Mouse (Mus musculus) right cerebral cortex, postnatal 10 days (tissue): ENCODE results near the gene Vmn2r78.
"Not testable (repeated sequence)": the region's sequence is repeated elsewhere in the genome, so short reads cannot be mapped to it uniquely, and the experiment has no call there.

Experiments used
- DNase-seq, 2 experiments: peaks; one replicate each; pipeline ENCODE4 v3.0.0; 2021; ENCODE audit warnings: low spot score in 2 of 2

Gene Vmn2r78

DNA sequence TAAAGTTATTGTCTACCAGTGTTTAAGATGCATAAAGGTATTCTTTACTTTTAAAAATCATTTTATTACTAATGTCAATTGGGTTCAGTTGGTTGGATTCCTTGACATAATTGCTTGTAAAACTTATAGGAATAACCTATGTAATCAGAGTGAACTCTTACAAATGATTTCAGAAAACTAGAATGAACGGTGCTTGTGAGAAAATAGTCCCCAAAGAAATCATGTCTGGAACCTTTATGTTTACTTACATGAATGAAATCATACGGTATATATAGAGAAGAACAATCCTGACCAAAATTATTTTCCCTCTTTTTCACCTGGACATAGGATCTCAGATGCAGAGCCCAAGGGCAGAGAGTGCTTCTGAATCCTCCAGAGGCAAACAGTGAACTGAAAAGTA, at the start of gene Vmn2r78:
Gene Vmn2r78 (plus strand): TSS at position 301 of the 400 bp plus-strand sequence.
- DNase-seq = not testable (repeated sequence)

DNA sequence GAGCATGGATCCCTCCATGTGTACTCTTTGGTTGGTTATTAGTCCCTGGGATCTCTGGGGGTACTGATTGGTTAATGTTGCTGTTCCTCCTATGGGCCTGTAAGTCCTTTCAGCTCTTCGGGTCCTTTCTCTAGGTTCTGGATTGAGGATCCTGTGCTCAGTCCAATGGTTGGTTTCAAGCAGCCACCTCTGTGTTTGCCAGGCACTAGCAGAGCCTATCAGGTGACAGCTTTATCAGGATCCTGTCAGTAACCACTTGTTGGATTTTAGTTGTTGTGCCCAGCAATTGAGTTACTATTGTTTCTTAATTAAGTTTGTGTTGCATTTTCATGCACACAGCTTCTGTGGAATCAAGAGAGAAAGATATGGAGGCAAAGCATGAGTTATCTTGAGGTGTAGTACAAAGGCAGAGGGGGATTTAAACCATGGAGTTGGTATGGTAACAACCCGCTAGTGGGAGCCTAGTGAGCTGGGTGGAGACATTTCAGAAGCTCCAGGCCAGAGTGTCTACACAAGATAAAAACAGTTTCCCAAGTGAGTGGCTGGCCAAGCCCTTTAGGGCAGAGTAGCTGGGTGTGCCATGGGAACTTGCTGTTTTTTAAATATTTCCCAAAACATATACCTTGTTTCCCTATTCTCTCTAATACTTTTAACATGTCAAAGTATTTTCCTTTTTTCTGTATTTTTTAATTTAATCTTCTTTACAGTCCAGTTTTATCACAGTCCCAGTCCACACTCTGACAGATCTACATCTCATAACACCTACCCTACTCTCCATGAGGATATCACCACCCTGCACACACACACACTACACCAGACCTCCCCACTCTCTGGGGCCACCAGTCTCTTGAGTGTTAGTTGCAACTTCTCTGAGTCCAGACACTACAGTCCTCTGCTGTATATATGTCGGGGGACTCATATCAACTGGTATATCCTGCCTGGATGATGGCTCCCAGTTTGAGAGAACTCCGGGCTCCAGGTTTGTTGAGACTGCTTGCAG, 25.1 kb upstream of the Vmn2r78 start:
- DNase-seq = no peak

DNA sequence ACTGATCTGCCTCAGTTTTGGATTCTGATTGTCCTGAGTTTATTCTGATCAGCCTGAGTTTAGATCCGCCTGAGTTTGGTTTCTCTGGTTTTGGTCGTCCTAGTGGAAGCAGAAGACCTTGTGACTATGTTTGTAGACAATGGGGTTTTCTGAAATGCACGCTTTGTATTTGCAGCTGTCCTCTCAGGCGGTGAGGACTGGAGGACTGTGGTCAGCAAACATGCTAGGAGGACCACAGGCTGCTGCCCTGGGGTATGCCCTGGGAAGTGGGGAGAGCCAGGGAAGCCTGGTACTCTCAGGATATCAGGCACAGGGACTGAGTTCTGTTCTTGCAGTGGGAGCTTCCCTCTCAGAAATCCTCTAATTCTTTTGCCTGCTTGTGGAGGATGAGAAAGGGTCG, 22.4 kb downstream of the Vmn2r78 start:
- no peak for DNase-seq

DNA sequence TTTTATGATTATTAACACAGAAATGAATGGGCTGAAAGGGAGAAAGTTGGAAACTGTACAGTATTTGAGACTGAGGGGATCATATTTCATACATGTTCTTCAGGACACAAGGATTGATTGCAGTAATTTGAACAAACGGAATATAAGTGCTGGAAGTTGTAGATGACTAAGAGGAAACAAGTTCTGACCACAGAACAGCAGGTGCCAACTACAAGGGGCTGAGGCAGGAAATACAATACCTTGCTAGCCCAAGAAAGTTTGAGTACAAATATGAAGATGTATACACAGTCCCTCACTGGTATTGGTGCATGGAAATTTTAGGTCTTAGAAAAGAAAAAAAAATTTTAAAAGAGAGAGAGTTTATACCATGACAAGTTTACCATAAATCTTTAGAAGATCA, 79.8 kb downstream of the Vmn2r78 start:
- no peak for DNase-seq

DNA sequence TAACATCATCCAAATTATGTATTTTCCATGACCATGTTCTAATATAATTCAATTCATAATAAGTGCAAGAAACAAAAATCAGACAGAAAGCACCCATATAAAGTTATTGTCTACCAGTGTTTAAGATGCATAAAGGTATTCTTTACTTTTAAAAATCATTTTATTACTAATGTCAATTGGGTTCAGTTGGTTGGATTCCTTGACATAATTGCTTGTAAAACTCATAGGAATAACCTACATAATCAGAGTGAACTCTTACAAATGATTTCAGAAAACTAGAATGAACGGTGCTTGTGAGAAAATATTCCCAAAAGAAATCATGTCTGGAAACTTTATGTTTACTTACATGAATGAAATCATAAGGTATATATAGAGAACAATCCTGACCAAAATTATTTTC, 80.9 kb downstream of the Vmn2r78 start, which contains the start of gene Vmn2r79:
Gene Vmn2r79 (plus strand): TSS at position 301 of the 400 bp plus-strand sequence.
- not testable (repeated sequence) for DNase-seq
